Mouse (Mus musculus) natural killer cell, adult 2 months (primary cell): Measurements from ENCODE around the gene Fam222b.
"Not testable (repeated sequence)": the region's sequence is repeated elsewhere in the genome, so short reads cannot be mapped to it uniquely, and the experiment has no call there.

Source experiments
- DNase-seq, 2 experiments: peaks; one replicate each; pipeline ENCODE4 v3.0.0; 2022; ENCODE audit warnings: low spot score in 2 of 2

Gene Fam222b

DNA sequence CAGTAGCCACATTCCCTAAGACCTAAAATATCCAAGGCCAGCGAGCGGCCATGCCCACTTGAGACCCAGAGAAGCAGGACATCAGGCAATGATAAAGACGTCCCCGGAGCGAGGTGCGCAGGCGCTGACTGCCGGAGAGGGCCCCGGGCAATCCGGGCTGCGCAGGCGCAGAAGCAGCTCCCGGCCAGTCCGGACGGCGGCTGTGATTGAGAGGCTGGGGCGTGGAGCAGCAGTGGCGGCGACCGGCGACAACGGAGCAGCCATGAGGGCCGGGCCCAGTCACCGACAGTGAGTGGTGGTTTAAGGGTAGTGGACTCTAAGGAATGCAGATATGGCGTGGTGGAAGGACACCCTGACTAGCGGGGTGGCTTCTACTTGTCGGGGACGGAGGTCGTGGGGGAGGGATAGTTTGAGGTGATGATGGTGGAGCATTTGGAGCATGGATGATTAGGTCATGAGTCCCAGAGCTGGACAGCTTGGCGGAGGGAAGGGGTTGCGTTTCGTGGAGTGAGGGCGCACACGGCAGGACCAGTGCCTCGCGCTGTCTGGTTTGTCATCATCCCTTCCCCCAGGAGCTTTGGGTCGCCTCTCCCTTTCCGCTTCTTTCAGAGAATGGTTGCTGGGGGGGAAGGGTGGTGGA, at the start of gene Fam222b:
Gene Fam222b (plus strand): TSS at position 157 of the 640 bp plus-strand sequence.
- peak; percentile 89 to 91 for DNase-seq

DNA sequence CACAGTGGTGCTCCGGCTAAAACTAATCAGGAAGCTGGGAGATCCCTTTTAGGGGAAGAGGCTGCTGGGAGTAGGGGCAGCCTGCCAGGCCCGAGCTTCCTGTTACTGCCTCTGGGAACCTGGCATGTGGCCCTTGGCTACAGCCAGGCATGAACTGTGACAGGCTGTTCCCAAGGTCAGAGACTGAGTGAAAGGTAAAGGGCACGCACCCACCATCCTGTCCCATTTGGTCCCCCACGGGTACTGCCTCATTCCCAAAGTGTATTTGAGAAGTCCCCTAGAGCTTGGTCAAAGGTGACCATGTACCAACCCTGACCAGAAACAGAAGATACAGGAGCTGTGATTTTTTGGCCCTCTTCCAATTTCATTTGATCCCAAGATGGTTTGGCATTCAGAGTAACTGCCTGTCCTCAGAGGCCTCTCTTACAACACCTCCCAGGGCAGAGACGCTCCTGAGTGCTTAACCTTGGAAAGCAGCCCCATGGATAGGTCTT, 49.7 kb upstream of the Fam222b start:
- DNase-seq: no peak

DNA sequence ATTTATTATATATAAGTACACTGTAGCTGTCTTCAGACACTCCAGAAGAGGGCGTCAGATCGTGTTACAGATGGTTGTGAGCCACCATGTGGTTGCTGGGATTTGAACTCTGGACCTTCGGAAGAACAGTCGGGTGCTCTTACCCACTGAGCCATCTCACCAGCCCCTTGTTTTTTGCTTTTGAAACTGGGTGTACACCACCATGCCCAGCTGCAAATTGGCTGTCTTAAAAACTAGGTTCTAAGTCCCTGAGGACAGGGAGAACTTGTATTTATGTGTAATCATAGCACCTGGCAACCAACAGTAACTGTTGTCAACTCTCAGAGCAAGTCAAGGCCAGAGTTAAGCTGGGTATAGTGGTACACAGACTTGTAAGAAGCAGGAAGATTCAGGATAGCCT, 45.8 kb upstream of the Fam222b start:
- not testable (repeated sequence) for DNase-seq

DNA sequence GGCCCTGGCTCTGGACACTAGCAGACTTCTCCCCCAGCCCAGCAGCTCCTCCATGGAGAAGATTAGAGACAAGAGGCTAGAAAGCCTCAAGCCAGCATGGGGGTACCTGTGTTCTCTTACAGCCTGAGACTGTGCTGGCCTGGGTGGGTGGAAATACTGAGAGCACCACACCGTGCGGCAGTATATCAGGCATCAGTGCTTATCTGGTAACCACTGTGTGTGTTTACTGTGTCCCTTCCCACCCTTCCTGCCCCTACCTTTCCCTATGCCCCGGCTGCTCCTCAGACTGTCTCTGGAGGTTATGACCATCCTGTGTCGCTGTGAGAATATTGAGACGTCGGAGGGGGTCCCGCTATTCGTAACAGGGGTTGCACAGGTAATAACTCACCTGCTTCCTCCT, 41.4 kb upstream of the Fam222b start:
- DNase-seq: no peak

DNA sequence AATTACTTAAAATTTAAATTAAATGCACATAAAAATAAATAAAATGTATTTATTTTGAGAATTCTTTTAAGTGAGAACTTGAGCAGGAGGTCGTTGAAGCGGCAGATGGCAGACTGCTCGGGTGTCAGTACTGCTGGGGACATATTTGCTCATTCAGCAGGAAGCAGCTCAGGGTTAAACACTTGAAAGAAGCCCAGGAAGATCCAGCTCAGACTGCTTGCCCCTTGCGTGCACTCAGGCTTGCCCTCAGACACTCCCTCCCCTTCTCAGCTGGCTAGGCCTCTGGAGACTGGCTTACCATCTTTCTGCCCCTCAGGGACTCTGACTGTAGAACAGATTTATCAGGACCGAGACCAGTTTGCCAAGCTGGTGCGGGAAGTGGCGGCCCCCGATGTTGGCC, 37.5 kb upstream of the Fam222b start:
- DNase-seq: no peak

DNA sequence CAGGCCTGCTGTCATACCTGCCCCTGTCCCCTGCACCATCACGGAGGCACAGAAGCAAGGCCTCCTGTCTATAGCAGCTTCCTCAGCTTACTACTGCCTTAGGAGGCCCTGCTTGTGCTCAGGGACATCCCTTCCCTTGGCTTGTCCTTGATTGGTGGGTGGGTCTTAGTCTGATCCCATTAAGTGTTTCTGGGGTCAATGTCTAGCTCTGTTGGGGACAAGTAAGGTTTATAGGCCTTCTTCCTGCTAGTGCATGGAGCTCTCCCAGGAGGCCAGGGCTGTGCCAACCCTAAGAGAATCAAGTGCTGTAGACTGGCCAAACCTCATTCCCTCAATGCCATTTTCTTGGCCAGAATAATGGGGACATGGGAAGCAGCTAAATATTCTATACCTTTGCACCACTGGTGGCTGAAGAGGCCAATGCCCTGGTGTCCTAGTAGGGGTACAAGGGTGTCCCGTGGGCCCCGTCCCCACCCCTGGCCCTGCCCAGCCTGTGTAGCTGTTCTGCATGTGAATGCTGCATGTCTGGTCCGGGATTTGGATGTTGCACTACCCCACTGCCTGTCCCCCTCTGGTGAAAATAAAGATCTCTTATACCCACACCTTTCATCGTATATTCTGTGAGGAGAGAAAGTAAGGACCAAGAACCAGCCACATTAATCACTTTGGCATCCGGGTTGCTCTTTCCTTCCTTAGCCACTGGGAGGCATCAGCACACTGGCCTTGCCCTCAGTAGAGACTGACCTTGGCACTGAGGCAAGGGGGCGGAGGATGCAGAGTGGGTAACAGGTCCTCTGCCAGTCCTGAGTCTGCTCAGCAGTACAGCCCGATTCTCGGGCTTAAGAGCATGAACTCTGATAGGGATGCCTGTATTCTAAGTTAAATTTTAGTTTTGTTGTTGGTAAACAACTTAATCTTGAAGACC, 34.4 kb upstream of the Fam222b start:
- peak; percentile 24 to 46 for DNase-seq

DNA sequence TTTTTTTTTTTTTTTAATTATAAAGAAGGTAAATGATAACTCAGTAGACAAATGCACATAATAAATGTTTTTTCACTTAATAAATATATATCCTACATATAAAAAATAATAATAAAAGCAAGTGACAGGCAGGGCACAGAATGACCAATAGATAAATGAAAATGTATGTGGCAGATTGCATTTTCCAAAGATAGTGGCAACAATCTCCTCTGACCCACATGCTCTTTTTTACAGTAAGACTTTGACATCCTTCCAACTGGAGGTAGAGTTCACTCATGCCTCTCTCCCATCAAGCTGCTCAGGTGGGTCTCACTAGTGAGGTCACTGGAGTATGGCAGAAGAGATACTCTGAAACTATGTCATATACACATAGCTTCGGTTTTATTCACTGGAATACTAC, 31.9 kb upstream of the Fam222b start:
- no peak for DNase-seq

DNA sequence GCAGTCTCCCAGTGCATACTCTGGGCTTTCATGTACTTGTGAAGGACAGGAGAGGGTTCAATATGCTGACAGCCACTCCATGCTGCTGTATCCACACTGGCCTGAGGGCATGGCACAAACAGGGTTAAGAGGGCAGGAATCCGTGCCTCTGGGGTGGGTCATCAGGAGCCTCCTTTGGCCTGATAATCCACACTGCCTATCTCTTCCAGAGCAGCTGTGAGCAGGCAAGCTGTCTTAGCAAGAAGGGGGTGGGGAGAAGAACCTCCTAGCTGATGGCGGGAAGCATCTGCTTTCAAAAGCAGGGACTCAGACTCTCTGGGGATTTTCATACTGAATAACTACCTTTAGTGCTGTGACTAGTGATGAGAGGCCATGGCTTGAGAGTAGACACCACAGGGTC, 28.6 kb upstream of the Fam222b start:
- no peak for DNase-seq

DNA sequence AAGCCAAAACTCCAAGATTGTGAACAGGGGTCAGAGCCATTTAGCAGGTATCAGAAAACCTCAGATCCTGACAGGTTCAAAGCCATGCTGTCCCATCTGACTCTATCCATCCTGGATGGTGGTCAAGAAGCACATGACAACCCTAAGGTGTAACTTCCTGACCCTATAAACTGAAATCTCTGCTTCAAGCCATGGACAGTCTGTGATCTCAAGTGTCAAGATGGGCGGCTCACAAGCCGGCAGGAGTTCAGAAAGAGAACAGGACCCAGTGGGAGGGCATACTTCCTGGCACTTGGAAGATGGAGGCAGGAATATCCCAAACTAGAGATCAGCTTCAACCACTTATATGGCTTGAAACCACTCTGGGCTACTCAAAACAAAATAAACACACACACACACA, 27.8 kb upstream of the Fam222b start:
- no peak for DNase-seq

DNA sequence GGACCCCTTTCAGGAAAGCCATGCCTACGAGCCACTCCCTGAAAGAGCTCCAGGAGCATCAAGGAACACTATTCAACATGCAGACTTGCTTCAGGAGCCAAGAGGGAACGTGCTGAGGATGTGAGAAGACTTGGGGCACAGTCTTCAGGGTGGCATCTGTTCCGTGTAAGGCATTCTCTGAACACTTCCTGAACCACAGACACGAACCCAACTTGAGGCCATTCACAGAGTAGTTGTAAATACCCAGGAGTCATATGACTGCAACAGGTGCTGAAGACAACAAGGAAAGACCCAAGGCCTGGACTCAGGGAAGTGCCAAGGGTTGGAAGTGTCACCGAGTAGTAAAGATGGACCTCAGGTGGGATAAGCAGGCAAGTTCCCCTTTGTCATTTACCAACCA, 26.9 kb upstream of the Fam222b start:
- no peak for DNase-seq

DNA sequence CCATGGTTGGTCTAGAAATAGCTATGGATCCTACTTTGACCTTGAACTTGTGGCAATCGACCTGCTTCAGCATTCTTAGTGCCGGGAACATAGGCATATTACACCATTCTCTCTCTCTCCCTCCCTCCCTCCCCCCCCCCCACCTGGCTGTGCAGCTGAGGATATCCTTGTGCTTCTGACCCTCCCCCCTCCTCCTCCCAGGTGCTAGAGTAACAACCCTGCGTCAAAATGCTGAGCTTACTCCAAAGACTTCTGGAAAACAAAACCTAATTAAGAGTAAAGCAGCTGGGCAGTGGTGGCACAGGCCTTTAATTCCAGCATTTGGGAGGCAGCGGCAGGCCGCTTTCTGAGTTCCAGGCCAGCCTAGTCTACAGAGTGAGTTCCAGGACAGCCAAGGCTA, 25.3 kb upstream of the Fam222b start:
- DNase-seq: no peak

DNA sequence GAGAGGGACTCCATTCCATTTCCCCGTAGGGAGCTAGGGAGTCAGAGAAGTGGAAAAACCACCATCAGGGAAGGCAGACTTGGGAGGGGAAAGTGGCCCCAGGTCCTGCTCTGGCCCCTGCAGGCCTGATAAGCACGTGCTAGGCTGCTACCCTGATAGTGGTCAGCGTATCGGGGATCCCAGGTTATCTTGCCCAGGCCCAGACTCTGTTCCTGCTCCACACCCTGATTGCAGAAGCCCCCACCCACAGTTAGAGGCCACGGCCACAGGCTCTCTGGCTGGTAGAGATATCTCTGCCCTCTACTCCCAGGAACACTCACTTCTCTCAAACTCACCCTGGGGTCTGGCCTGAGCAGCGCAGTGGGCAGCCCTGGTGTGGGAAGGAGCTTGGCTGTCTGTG, 24.8 kb upstream of the Fam222b start:
- no peak for DNase-seq

DNA sequence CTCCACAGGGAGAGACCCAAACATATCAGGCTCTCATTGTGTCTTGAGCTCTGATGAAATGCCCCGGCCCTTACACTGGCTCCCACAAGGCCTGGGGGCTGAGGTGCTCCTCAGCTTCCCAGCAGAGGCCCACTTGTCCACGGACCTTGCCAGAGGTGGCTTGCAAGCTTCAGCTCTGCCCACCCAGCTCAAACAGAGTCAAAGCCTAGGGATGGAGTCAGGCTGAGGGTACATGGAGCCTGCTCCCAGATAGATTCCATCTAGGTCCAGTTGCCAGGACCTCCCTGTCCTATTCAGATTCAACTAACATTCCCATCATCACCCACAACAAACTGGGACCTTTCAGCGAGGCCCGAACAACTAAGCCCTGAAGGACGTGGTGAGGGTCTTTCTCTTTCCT, 22.5 kb upstream of the Fam222b start:
- no peak for DNase-seq

DNA sequence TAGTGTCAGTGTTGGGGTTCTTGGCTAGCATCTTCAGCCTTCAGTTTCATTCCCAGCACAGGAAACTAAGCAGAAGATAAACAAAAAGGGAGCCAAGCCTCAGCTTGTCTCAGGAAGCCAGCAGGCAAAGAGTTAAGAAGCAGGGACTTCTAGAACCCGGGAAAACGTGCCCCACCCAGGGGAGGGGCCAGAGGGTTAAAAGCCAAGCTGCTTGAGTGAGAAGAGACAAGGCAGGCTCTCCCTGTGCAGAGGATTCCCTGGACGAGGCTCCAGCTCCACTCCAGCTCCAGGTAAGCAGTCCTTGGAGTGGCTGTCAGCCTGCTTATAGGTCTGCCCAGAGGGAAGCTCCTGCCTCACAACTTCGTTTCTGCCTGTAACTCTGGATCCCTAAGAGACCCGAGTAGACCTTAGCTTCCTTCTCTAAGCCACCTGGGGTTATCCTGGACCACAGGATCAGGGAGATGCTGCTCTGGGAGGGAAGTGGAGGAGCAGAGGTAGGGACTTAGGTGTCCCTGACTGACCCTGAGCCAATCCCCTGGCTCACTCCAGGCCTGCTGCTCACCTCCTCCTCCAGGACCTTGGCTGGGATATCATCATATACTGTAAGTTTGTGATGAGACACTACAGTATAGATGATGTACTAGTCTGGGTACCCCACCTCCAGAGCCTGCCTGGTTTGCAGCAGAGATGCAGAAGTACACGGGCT, 21.9 kb upstream of the Fam222b start:
- no peak for DNase-seq

DNA sequence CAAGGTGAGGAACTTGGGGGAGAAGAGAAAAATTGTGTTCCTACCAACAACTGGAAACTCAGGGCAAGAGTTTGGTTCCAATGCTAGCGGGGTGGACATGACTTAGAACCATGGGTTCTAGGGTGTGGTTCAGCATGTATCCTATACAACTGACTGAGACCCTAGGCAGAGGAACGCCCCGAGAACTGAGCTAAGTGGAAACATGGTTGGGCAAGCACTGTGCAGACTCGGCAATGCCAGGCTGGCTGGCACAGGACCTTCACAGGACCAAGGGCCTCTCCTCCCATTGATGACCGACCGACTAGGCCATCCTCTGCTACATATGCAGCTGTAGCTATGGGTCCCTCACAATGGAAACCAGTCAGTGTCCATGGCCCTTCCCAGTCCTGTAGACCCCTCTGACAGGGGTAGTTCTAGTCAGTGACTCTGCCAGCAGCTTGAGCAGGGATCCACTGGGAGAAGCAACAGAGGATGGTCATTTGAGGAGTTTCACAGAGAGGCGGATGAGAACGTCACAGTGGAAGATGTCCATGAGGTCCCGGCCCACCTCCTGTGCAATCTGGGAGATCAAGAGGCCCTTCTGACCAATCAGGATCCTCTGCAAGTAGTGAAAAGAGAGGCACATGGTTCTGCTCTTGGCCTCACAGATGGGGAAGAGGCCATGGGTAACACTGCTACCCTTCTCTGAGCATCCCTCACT, 20.7 kb upstream of the Fam222b start:
- no peak for DNase-seq

DNA sequence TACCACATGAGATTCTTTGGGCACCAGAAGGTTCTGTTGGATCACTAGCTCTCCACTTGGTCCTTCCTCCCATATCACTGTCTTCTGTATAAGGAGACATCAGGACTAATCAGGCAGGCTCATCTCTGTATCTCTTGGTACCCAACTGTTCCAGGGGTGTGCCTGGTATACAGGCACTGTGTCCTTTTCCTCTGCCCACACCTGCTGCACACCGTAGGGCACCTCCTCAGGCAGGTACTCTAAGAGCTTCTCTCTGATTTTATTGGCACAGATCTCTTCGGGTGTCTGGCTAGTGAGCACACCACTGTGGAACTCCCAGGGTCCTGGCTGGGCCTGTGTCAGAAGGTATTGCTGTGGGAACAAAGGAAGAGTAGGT, 20.2 kb upstream of the Fam222b start:
- DNase-seq: no peak

DNA sequence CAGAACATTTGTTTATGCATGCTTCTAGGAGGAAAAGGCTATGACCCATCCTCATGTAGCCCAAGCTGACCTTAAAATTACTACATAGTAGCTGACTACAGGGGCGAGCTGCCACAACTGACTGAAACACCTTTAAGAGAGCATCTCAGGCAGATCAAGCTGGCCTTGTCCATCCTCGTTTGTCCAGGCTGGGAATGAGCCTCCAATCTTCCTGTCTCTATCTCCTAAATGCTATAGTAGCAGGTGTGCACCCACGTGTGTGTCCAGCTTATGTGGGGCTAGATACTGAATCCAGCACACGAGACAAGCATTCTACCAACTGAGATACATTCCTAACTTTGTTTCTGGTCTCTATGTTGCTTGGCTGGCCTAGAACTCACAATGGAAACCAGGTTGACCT, 19.8 kb upstream of the Fam222b start:
- no peak for DNase-seq

DNA sequence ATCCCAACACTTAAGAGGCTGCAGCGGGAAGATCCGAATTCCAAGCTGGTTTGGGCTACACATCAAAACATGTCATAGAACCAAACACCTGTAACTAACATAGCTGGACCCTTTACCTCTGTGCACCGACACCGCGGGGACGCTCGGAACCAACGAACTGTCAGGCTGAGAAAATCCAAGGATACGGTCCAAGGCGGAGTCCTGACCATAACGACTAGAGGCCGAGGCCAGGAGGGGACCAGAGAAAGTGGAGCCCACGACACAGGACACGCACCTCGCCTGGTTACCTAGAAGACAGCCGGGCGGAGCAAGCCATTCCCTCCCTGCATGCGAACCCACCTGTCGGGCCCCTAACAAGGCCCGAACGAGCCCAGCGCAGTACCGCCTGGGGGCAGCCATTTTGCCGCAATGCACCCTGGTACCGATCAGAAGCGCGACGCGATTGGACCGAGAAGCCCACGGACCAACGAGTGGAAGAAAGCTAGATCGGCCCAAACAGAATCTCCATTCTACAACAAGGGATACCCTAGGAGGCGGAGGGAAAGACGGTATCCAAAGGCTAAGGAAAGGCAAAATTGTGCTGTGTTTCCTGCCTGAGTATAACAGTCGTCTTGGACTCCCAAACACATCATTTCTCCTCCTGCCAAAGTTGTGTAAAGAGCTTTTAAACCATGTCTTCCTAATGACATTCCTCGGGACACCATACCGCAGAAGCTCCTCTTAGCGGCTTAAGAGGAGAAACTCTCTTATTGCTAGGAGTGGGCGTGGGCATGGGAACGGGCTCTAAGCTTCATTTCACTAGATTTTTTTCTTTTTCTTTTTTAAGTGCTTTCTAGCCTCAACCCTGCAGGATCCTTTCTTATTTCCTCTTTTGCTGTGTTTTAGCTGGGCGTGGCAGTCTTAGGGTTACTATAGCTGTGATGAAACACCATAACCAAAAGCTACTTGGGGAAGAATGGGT, 14.2 kb upstream of the Fam222b start, which contains the start of gene Eral1:
Gene Eral1 (minus strand): TSS at position 423 of the 961 bp plus-strand sequence.
- peak; percentile 59 to 69 for DNase-seq

DNA sequence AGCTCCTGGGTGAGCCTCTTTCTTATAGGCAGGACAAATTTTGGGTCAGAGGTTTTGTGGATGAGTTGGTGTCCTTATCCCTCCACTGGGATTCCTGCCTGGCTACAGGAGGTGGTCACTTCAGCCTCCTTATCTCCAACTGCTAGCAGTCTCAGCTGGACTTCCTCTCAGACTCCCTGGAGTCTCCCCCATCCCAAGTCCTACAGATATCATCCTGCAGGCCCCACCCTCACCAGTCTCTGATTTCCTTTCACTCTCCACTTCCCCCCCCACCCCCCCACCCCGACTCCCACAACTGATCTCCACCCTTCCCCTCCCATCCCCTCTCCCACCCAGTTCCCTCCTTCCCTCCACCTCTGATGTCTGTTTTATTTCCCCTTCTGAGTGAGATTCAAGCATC, 10.9 kb upstream of the Fam222b start:
- DNase-seq: no peak

DNA sequence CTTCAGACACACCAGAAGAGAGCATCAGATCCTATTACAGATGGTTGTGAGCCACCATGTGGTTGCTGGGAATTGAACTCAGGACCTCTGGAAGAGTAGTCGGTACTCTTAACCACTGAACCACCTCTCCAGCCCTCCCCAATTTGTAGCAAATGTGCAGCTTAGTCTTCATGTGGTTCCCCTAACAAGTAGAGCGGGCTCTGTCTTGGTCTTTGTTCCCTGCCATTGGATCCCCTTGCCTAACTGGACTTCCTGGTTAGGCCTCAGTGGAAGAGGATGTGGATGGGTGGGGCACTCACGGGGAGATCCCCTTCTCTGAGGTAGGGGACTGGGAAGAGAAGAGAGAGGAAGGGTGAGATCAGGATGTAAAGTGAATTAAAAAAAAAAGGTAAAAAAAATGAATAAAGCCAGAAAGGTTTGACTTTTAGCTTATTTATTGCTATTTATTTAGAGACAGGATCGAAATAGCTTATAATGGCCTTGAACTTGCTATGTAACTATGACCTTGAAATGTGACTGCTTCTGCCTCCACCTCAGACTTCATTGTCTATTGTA, 7.5 kb upstream of the Fam222b start:
- DNase-seq: no peak
